Mouse (Mus musculus) G1E (cell line): ENCODE results near the gene Fam196b. TPM values are rescaled to one million over a fixed set of nuclear protein-coding genes. Genes with fewer than 3 reads are reported as not detected.

Experiments used
- ATAC-seq: 2 replicates; pipeline ENCODE4 v1.8.0; 2016; ENCODE audit warnings: mild to moderate bottlenecking; ENCODE audit not compliant: insufficient number of reproducible peaks, poor library complexity, low FRiP score, severe bottlenecking; ENCODE audit errors: extremely low read depth
- DNase-seq: peaks from one replicate; pipeline ENCODE4 v3.0.0; 2012; ENCODE audit warnings: low spot score
- H3K27me3 ChIP-seq: 2 replicates; pipeline ENCODE4 v1.6.1; 2012; ENCODE audit warnings: mild to moderate bottlenecking, low read length, inconsistent platforms; ENCODE audit not compliant: insufficient read depth
- H3K36me3 ChIP-seq: replicated peaks from 2 replicates; pipeline ENCODE3; 2012; ENCODE audit warnings: mild to moderate bottlenecking, inconsistent platforms
- H3K4me1 ChIP-seq: 2 replicates; pipeline ENCODE4 v1.6.1; 2012; ENCODE audit warnings: low read depth, low read length, inconsistent platforms, mixed read lengths; ENCODE audit not compliant: insufficient read depth
- H3K4me3 ChIP-seq: 2 replicates; pipeline ENCODE4 v1.5.1; 2012; ENCODE audit warnings: low read depth, mild to moderate bottlenecking, inconsistent platforms, low read length, moderate library complexity, mixed read lengths
- H3K9me3 ChIP-seq: replicated peaks from 2 replicates; pipeline ENCODE4 v1.6.1; 2012; ENCODE audit warnings: inconsistent platforms
- CTCF ChIP-seq: IDR thresholded peaks from 2 replicates; pipeline ENCODE4 v1.5.1; 2012; ENCODE audit warnings: low read depth, low read length, inconsistent platforms, mixed read lengths
- GATA1 ChIP-seq: IDR thresholded peaks from 2 replicates; pipeline ENCODE4 v1.6.1; 2012; ENCODE audit warnings: borderline replicate concordance, low read length, inconsistent platforms, mixed read lengths
- GATA2 ChIP-seq: IDR thresholded peaks from 2 replicates; pipeline ENCODE4 v1.6.1; 2012; ENCODE audit warnings: low read depth, low read length, inconsistent platforms, borderline replicate concordance
- POLR2AphosphoS5 ChIP-seq: IDR thresholded peaks from 2 replicates; pipeline ENCODE4 v1.6.1; 2012; ENCODE audit warnings: low read depth, low read length, inconsistent platforms; ENCODE audit not compliant: insufficient replicate concordance
- TAL1 ChIP-seq: conservative IDR thresholded peaks from 2 replicates; pipeline ENCODE4 v1.6.1; 2012; ENCODE audit warnings: low read depth, low read length, inconsistent platforms, mixed read lengths
- polyA plus RNA-seq: library from polyadenylated mRNA; stranded (reverse); fragments of >175 nt; gene quantifications from 2 replicates; pipeline ENCODE4 v1.2.3, GENCODE M21; 2012
- total RNA-seq, 2 experiments: library from RNA; stranded (forward) in 1 of 2; stranded (reverse) in 1 of 2; fragments of 200-1000 nt in 1 of 2; fragments of >200 nt in 1 of 2; fragmentation: Nextera tagmentation in 1 of 2; gene quantifications; 2 replicates each; pipeline ENCODE4 v1.2.3; 2014 to 2017

Gene Fam196b
- total and polyA plus RNA-seq, 3 experiments, result 0.11 TPM; not detected in 2

DNA sequence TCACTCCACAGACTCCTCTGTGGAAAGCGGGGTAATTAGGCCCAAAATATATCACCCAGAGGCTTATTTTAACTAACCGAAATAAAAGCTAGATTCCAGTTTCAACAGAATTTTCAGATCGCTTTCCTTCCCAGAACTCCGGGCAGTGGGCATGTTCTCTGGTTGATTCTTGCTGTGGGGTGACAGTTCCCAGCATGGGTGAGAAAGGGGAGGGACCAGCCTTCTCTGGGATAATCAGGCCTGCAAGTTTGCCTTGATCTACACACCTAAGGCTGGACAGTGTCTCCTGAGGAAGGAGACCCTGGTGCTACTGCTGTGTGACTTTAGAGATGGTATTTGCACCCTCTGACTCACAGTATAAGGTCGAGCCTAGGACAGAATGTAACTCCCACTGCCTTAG lies 116.7 kb downstream of the Fam196b start:
- Histone ChIP-seq H3K4me3 (no peak overlapping the region), H3K9me3 (peaks cover 17% of the 10 kb centered on the region; the same call in 1 of the 2 replicates), H3K27me3 (no peaks in the 10 kb centered on the region), H3K36me3 (no peaks in the 10 kb centered on the region), H3K4me1 (no peaks in the 10 kb centered on the region)
- DNase-seq, result no peak
- no peak for ATAC-seq
- TF ChIP-seq TAL1, result no peak
- TF ChIP-seq CTCF, result no peak
- TF ChIP-seq GATA2, result no peak
- TF ChIP-seq GATA1, result no peak
- no peak for TF ChIP-seq POLR2AphosphoS5

DNA sequence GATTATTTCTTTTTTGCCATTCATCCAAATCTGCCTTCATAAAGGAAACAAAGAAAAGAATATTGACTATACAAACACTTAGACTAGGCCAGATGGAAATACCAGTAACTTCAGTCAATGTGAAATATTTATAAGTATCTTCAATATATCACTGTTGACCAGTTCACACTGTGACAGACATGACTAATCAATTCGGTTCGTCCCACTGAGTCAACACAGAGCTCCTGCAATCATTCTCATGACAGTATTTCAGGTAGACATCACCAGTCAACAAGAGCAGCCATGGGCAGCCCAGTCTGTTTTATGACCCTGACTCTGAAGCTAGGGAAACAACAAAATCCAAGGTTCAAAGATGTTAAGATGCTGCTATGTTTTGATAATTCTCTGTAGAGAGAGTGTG lies 117.4 kb downstream of the Fam196b start:
- Histone ChIP-seq H3K36me3 (no peaks in the 10 kb centered on the region), H3K27me3 (no peaks in the 10 kb centered on the region), H3K9me3 (peaks cover 16% of the 10 kb centered on the region; the same call in 1 of the 2 replicates), H3K4me3 (no peak overlapping the region), H3K4me1 (no peaks in the 10 kb centered on the region)
- no peak for ATAC-seq
- TF ChIP-seq TAL1, result no peak
- no peak for TF ChIP-seq CTCF
- no peak for TF ChIP-seq GATA1
- no peak for TF ChIP-seq POLR2AphosphoS5
- no peak for TF ChIP-seq GATA2
- DNase-seq, result no peak

DNA sequence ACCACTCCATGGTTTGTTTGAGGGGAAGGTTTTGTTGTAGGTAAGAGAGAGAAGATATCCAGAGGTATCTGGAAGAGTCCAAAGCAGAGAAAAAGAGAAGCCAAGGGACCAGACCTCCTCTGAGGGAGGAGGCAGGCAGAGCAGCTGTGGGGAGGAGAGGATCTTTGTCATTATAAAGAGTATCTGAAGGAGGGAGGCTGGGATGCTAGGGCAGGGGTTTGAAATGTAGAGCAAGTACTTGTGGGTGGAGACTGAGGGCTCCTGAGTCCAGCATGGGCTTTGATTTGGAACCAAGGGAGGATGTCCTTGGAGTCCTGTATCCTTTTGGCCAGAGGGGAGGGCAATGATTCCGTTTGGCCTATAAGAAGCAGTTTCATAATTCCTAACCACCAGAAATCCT lies 122.8 kb downstream of the Fam196b start:
- Histone ChIP-seq H3K27me3 (no peaks in the 10 kb centered on the region), H3K9me3 (peaks cover 19% of the 10 kb centered on the region), H3K36me3 (no peaks in the 10 kb centered on the region), H3K4me3 (no peak overlapping the region), H3K4me1 (no peaks in the 10 kb centered on the region)
- no peak for TF ChIP-seq CTCF
- no peak for TF ChIP-seq TAL1
- no peak for TF ChIP-seq GATA2
- TF ChIP-seq POLR2AphosphoS5, result no peak
- no peak for TF ChIP-seq GATA1
- DNase-seq (no peak), ATAC-seq (no peak)

DNA sequence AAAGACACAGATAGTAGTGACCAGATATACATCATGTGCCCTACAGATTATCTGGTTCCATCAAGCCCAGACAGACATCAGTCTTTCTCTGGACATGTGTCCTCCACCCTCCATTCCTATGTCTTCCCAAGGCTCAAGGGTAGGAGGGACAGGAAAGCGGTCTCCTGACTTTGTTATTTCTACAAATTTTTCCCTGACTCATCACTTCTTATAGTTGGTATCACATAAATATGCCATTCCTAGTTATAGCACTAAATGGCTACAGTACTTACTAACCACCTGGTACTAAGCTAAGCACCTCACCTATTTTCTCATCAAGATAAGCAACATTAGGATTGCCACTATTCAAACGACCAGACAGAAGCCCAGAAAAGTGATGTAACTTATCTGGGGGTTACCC lies 123.8 kb downstream of the Fam196b start:
- ATAC-seq, result no peak
- DNase-seq, result no peak
- no peak overlapping the region for H3K4me3 ChIP-seq
- H3K9me3 ChIP-seq, result peaks cover 16% of the 10 kb centered on the region
- H3K36me3 ChIP-seq, result no peaks in the 10 kb centered on the region
- no peak for TF ChIP-seq POLR2AphosphoS5
- TF ChIP-seq CTCF, result no peak
- no peak for TF ChIP-seq GATA1
- no peak for TF ChIP-seq GATA2
- TF ChIP-seq TAL1, result no peak
- no peaks in the 10 kb centered on the region for H3K27me3 ChIP-seq
- no peaks in the 10 kb centered on the region for H3K4me1 ChIP-seq

DNA sequence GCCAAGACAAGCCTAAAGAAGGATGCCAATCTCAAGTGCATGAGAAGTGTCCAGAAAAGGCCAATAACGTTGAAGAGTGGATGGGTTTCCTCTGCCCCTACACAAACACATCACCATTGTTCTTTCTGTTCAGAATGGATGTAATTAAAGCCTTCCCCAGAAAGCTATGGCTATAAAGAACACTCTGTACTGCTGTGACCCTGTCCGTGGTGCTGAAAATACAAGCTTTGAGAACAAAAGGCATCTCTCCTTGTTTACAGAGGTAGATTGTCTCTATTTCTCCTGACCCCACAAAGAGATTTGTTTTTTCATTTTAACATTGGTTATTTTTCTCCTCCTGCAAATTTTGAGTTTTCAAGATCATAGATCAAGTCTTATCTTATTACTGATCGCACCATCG lies 133.3 kb downstream of the Fam196b start:
- no peak overlapping the region for H3K4me3 ChIP-seq
- peaks cover 4% of the 10 kb centered on the region; the same call in 1 of the 2 replicates for H3K9me3 ChIP-seq
- TF ChIP-seq GATA1 (no peak), GATA2 (no peak), POLR2AphosphoS5 (no peak), TAL1 (no peak), CTCF (no peak)
- DNase-seq, result no peak
- no peaks in the 10 kb centered on the region for H3K27me3 ChIP-seq
- H3K4me1 ChIP-seq, result no peaks in the 10 kb centered on the region
- no peak for ATAC-seq
- no peaks in the 10 kb centered on the region for H3K36me3 ChIP-seq

DNA sequence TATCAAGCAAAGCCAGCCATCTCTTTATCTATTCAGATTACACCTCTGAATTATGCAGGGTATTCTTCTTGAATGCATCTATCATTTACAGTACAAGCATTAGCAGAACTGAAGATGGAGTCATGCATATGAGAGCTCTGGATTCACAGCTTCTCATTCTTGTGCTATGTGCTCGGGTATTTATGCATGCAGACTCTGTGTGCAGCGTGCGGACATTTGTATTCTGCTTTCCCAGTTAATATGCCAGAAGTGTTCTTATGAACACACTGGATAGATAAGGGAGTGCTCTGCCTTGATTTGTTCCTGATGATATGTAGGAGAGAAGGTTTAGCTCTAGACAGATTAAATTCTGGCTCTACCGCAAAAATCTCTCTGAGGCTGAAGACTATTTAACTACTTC lies 135.3 kb downstream of the Fam196b start:
- Histone ChIP-seq H3K9me3 (peaks cover 3% of the 10 kb centered on the region), H3K4me1 (no peaks in the 10 kb centered on the region), H3K4me3 (no peak overlapping the region), H3K27me3 (no peaks in the 10 kb centered on the region), H3K36me3 (no peaks in the 10 kb centered on the region)
- no peak for TF ChIP-seq CTCF
- TF ChIP-seq POLR2AphosphoS5, result no peak
- no peak for TF ChIP-seq GATA2
- TF ChIP-seq TAL1, result no peak
- TF ChIP-seq GATA1, result no peak
- ATAC-seq (no peak), DNase-seq (no peak)

DNA sequence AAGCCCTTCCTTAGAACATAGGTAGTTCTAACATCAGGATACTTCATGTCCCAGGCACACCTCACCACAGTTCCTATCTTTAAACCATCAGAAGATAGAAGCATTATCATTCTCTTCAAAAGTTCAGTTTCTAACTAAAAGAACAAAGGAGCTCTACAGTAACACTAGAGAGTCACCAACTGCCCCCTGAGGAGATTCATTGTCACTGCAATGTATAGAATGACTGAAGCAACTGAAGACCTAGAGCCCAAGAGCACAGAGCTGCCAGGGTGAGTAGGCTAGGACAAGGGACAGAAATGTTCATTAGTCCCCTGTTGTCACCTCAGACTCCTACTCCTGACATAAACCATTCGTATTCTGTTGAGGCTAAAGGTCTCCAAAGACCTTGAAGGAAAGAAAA lies 152.4 kb downstream of the Fam196b start:
- Histone ChIP-seq H3K4me1 (no peaks in the 10 kb centered on the region), H3K9me3 (peaks cover 31% of the 10 kb centered on the region), H3K27me3 (no peaks in the 10 kb centered on the region), H3K4me3 (no peak overlapping the region), H3K36me3 (no peaks in the 10 kb centered on the region)
- TF ChIP-seq TAL1 (no peak), POLR2AphosphoS5 (no peak)
- DNase-seq (no peak), ATAC-seq (no peak)
